Mouse (Mus musculus): ENCODE data around the gene Clmp.
"Not testable (repeated sequence)": the region's sequence is repeated elsewhere in the genome, so short reads cannot be mapped to it uniquely, and the experiment has no call there.

Gene Clmp

GRCm38 (mm10) chr9:40737117-40737516 is 51.4 kb downstream of the Clmp start:
- DNase-seq, result no peak

GRCm38 (mm10) chr9:40743525-40744034 is 57.8 kb downstream of the Clmp start:
- no peak for DNase-seq

GRCm38 (mm10) chr9:40744233-40744632 is 58.5 kb downstream of the Clmp start:
- no peak for DNase-seq

GRCm38 (mm10) chr9:40746796-40747195 is 61.0 kb downstream of the Clmp start:
- DNase-seq, result no peak

GRCm38 (mm10) chr9:40747249-40747648 is 61.5 kb downstream of the Clmp start:
- no peak for DNase-seq

DNA sequence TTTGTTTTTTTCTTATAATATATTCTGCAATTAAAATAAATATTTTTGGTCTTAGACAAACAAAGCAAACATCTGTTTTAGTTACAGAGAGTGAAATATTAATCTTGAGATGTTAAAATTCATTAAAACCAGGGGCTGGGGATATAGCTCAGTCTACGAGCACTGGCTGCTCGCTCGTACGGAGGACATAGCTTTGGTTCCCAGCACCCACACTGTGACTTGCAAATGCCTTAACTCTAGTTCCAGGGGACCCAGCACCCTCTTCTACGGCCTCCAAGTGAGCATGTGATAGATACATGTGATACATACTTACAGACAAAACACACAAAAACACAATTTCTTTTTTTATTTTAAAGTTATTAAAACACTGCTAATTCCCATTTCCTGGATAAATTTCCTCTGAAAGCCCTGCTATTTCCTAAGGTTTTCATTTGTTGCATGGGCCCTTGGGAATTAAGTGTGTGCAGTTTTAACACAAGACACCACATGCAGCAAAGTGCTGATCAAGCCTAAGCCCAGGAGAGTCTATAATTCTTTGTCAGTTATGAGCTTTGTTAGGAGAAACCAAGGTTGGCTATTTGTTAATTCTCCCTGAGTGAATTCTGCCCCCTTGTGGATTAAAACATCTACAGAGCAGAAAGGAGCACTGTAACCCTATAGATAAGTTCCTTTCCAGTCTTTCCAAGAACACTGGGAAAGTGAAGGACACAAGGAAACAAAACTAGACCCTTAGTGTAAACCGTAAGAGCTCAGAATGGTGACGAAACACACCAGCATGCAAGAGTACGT is 64.3 kb downstream of the Clmp start:
- DNase-seq, result no peak

GRCm38 (mm10) chr9:40751749-40752148 is 66.0 kb downstream of the Clmp start:
- no peak for DNase-seq

- DNase-seq, result peak; percentile 57
These were observed 70.6 kb downstream of the Clmp start for GRCm38 (mm10) chr9:40756401-40756800.

GRCm38 (mm10) chr9:40757105-40757626 is 71.4 kb downstream of the Clmp start:
- peak; percentile 81 for DNase-seq

- DNase-seq, result peak; percentile 88
These were observed 72.0 kb downstream of the Clmp start for GRCm38 (mm10) chr9:40757685-40758270.

DNA sequence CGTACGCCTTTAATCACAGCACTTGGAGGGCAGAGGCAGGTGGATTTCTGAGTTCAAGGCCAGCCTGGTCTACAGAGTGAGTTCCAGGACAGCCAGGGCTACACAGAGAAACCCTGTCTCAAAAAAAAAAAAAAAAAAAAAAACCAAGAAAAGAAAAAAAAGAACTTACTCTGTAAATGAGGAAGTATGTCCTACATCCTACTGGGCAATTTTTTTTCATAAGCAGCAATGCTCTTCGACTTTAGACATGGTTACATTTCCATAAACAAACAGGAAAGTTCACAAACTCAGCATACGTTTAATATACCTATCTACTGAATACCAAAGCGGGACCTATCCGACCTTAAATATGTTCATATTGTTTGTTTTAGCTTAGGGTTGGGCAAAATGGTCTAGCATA is 76.6 kb downstream of the Clmp start:
- DNase-seq, result no peak

DNA sequence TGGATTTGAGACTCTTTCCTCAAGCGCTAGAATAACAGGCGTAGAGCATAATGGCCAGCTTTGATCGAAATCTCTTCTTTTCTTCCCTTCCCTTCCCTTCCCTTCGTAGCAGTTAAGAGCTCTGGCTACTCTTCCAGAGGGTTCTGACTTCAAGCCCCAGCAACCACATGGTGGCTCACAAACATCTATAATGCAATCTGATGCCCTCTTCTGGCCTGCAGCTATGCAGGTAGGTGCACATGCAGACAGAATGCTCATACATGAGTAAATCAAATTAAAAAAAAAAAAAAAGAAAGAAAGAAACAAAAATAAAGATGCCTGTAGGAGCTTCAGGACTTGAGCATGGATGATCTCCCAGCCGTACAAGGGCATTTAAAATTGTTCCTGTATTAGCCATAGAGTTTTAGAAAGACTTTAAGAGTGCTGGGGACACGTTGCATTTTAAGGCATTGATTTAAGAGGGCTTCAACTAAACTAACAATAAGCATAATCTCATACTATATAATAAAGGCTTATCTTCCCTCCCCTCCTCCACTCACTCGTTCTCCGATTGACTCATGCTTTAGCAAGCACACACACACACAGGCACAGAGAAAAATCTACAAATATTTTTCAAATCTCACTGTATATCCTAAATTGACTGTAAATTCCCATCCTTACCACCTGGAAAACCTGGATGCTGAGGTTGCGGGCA is 79.3 kb downstream of the Clmp start:
- DNase-seq, result no peak

GRCm38 (mm10) chr9:40765581-40765940 is 79.8 kb downstream of the Clmp start:
- DNase-seq, result no peak

- no peak for DNase-seq
These were observed 80.4 kb downstream of the Clmp start for GRCm38 (mm10) chr9:40766058-40766605.

- DNase-seq, result no peak
These were observed 82.2 kb downstream of the Clmp start for GRCm38 (mm10) chr9:40767946-40768345.

DNA sequence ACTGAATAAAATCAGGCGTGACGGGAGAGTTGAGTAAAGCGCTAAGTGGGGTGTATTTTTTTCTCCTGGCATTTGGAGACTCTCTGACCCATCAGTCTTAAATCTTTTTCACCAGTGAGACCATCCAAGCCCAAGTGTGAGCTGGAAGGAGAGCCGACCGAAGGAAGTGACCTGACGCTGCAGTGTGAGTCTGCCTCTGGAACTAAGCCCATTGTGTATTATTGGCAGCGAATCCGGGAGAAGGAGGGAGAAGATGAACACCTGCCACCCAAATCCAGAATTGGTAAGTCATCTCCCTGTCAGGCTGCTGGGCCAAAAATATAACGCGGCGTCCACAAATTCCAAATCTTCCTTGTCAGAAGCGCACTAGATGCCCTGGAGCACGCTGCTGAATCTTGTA is 86.5 kb downstream of the Clmp start:
- peak; percentile 90 for DNase-seq

DNA sequence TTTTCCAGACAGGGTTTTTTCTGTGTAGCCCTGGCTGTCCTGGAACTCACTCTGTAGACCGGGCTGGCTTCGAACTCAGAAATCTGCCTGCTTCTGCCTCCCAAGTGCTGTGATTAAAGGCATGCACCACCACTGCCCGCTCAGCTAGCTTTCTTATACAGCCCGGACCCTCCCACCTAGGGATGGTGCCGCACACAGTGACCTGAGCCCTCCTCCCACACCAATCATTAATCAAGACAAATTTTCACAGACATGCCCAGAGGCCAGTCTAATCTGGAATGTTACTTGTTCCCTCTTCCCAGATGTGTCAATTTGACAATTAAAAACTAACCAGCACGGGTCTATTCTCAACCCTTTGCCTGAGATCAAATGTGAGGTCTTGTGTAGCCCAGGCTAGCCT is 87.4 kb downstream of the Clmp start:
- not testable (repeated sequence) for DNase-seq

DNA sequence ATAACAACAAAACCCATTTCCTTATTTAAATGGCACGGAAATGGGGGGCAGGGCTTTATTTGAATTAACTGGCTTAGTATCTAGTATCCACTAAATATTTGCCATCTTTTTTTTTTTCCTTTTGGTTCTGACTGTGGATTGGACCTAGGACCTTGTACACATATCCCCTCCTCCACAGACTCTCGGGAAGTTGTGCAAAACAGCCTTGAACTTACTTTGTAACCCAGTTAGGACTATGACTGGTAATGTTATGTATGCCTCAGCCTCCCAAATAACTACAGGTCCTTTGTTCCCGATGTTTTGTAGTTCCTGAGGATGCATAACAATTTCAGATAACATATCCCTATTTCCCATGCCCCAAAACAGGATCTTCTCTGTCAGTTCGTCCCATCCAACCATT is 88.1 kb downstream of the Clmp start:
- no peak for DNase-seq

- no peak for DNase-seq
These were observed 90.3 kb downstream of the Clmp start for GRCm38 (mm10) chr9:40776044-40776443.

GRCm38 (mm10) chr9:40776459-40777248 is 90.9 kb downstream of the Clmp start:
- no peak for DNase-seq

DNA sequence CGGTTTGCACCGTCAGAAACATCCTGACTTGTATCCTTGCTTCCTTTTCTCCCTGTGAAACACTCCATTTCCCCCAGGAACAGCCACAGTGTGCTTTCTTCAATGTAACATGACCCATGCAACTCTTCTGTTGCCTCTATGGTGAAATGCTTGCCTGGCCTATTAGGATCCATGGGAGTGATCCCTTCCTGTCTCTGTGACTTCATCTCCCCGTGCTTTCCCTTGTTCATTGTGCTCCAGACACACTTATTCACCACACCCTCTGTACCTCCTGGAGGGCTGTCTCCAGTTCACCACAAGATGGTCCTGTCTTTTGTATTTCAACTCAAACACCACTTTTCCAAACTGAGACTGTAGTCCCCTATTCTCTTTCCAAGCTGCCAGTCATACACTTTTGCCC is 94.3 kb downstream of the Clmp start:
- DNase-seq, result no peak

DNA sequence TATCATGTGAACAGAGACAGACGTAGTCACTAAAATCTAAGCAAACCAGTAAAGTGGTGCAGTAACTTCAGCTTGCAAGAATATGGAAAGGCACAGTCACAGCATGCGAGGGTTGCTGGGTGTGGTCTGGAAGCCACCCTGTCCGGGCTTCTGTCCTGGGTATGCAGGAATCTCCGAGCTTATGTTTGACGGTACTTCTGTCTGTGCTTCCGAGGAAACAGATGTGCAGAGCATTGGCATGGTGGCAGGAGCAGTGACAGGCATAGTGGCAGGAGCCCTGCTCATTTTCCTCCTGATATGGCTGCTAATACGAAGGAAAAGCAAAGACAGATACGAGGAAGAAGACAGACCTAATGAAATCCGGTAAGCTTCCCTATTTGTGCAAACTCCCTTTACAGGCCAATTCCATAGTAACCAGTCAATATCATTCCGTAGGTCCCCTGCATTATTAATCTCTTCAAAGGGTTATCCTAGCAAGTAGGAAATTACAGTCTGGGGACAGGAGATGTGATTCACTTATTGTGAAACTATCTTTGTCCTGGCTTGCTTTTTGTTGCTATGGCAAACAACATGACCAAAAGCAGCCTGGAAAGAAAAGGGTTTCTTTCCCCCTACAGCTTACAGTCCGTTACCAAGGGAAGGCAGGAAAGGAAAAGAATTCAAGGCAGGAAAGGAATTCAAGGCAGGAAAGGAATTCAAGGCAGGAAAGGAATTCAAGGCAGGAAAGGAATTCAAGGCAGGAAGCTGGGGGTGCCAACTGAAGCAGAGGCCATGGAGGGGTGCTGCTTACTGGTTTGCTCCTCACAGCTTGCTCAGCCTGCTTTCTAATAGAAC is 95.3 kb downstream of the Clmp start:
- DNase-seq, result no peak
